ENCODE assay signal across 8 mouse cellular contexts in the genomic region with DNA sequence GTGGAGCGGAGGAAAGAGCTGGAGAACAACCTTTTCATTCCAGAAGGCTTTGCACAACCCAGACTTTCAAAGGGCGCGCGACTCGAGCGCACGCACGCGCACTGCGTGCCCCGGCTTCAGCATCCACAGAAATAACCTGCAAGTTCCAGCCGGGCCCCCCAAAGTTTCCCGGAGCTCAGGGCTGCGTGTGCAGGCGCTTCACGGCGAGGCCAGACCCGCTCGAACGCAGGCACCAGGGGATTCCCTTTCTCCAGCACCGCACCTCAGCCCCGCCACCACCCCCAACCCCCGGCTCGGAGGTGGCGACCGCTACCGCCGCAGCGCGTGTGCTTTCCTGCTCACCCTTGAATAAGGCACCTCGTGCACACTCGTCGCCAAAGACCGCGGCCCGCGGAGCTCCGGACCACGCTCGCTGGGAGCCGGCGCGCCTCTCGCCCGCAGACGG. TPM values are rescaled to one million over a fixed set of nuclear protein-coding genes. Genes with fewer than 3 reads are reported as not detected.
DNase-seq lines count a peak whose midpoint lies in the region; ATAC-seq and TF ChIP-seq lines count a peak whose summit lies in the region.

No protein-coding gene starts in this region.

- H3K9me3 ChIP-seq in embryonic facial prominence, embryonic 15.5 days (replicated peaks): no peaks in the 10 kb centered on the region
- H3K9me3 ChIP-seq in heart, embryonic 10.5 days: no peaks in the 10 kb centered on the region
- no peaks in the 10 kb centered on the region for H3K9me3 ChIP-seq in kidney, embryonic 15.5 days (replicated peaks)
- H3K9me3 ChIP-seq in liver, embryonic 11.5 days (ENCODE audit: control insufficient read depth, low read length): peaks cover 2% of the 10 kb centered on the region; the same call in 1 of the 2 replicates
- no peaks in the 10 kb centered on the region for H3K9me3 ChIP-seq in stomach, postnatal 0 days (ENCODE audit: control insufficient read depth, low read length)

- H3K36me3 ChIP-seq in embryonic facial prominence, embryonic 15.5 days: no peaks in the 10 kb centered on the region
- H3K36me3 ChIP-seq in heart, embryonic 10.5 days: peaks cover 11% of the 10 kb centered on the region; the same call in 1 of the 2 replicates
- peaks cover 9% of the 10 kb centered on the region; the same call in 1 of the 2 replicates for H3K36me3 ChIP-seq in kidney, embryonic 15.5 days
- peaks cover 3% of the 10 kb centered on the region; the same call in 1 of the 2 replicates for H3K36me3 ChIP-seq in liver, embryonic 11.5 days (ENCODE audit: control insufficient read depth, insufficient read depth, low read length)
- H3K36me3 ChIP-seq in stomach, postnatal 0 days (ENCODE audit: control insufficient read depth, insufficient read depth, low read length): no peaks in the 10 kb centered on the region

- no peak for TF ChIP-seq CTCF in bone marrow macrophage, adult 2 months (IDR thresholded peaks at IDR 0.05; ENCODE audit: low read depth, low read length)
- no peak for TF ChIP-seq CTCF in stomach, postnatal 0 days (IDR thresholded peaks at IDR 0.05; ENCODE audit: low read depth)

- H3K27ac ChIP-seq in bone marrow macrophage, adult 2 months (ENCODE audit: insufficient read depth, low read depth, low read length): peak overlapping the region; percentile 25
- H3K27ac ChIP-seq in embryonic facial prominence, embryonic 15.5 days (replicated peaks): peak overlapping the region; percentile 91
- H3K27ac ChIP-seq in heart, embryonic 10.5 days: peak overlapping the region; percentile 96
- peak overlapping the region; percentile 95 for H3K27ac ChIP-seq in kidney, embryonic 15.5 days
- peak overlapping the region; percentile 92 for H3K27ac ChIP-seq in liver, embryonic 11.5 days (ENCODE audit: low read depth, low read length)
- H3K27ac ChIP-seq in stomach, postnatal 0 days (replicated peaks): peak overlapping the region; percentile 74

- peak overlapping the region; percentile 63 for H3K4me2 ChIP-seq in embryonic facial prominence, embryonic 15.5 days (replicated peaks)
- H3K4me2 ChIP-seq in kidney, embryonic 15.5 days: peak overlapping the region; percentile 77
- H3K4me2 ChIP-seq in liver, embryonic 11.5 days: peak overlapping the region; percentile 68
- peak overlapping the region; percentile 95 for H3K4me2 ChIP-seq in stomach, postnatal 0 days (replicated peaks; ENCODE audit: low read depth)

- no peaks in the 10 kb centered on the region for H3K27me3 ChIP-seq in embryonic facial prominence, embryonic 15.5 days
- H3K27me3 ChIP-seq in heart, embryonic 10.5 days (ENCODE audit: insufficient read depth, poor library complexity, severe bottlenecking): no peaks in the 10 kb centered on the region
- H3K27me3 ChIP-seq in kidney, embryonic 15.5 days: no peaks in the 10 kb centered on the region
- H3K27me3 ChIP-seq in liver, embryonic 11.5 days (replicated peaks; ENCODE audit: control insufficient read depth, insufficient read depth, low read length): no peaks in the 10 kb centered on the region
- no peaks in the 10 kb centered on the region for H3K27me3 ChIP-seq in stomach, postnatal 0 days (ENCODE audit: control insufficient read depth, insufficient read depth, low read length)

- TF ChIP-seq POLR2A in bone marrow macrophage, adult 2 months (IDR thresholded peaks at IDR 0.05; ENCODE audit: borderline replicate concordance, low read depth, low read length): no peak

- H3K9ac ChIP-seq in embryonic facial prominence, embryonic 15.5 days: peak overlapping the region; percentile 59
- H3K9ac ChIP-seq in kidney, embryonic 15.5 days: peak overlapping the region; percentile 83
- peak overlapping the region; percentile 93 for H3K9ac ChIP-seq in liver, embryonic 11.5 days (ENCODE audit: low read depth, low read length)
- H3K9ac ChIP-seq in stomach, postnatal 0 days (ENCODE audit: low read length): peak overlapping the region; percentile 69

- peak overlapping the region; percentile 82 for H3K4me3 ChIP-seq in bone marrow macrophage, adult 2 months (ENCODE audit: insufficient read depth, low read length)
- H3K4me3 ChIP-seq in embryonic facial prominence, embryonic 15.5 days (replicated peaks): peak overlapping the region; percentile 92
- peak overlapping the region; percentile 92 for H3K4me3 ChIP-seq in heart, embryonic 10.5 days
- peak overlapping the region; percentile 75 for H3K4me3 ChIP-seq in kidney, embryonic 15.5 days (replicated peaks)
- H3K4me3 ChIP-seq in liver, embryonic 11.5 days (ENCODE audit: low read depth, low read length): peak overlapping the region; percentile 93
- H3K4me3 ChIP-seq in stomach, postnatal 0 days (ENCODE audit: low read depth, low read length): peak overlapping the region; percentile 95

- DNase-seq in CD4-positive helper T cell, adult 2 months (ENCODE audit: low read depth, low spot score): peak; percentile 80
- peak; percentile 86 for DNase-seq in heart, embryonic 10.5 days (ENCODE audit: low spot score)
- peak; percentile 64 for DNase-seq in liver, embryonic 11.5 days (ENCODE audit: low spot score)
- peak; percentile 79 for DNase-seq in naive thymus-derived CD4-positive, alpha-beta T cell, adult 2 months (ENCODE audit: low read depth)
- DNase-seq in stomach, postnatal 0 days (ENCODE audit: low spot score): peak; percentile 74

- ATAC-seq in embryonic facial prominence, embryonic 15.5 days (ENCODE audit: insufficient number of reproducible peaks, low FRiP score, low TSS enrichment, low read depth): peak; percentile 74
- ATAC-seq in kidney, embryonic 15.5 days (replicated peaks; ENCODE audit: low FRiP score): peak; percentile 82
- peak; percentile 66 for ATAC-seq in liver, embryonic 11.5 days (replicated peaks; ENCODE audit: low FRiP score)
- ATAC-seq in stomach, postnatal 0 days (ENCODE audit: low FRiP score, low TSS enrichment): peak; percentile 70

- WGBS in embryonic facial prominence, embryonic 15.5 days: 0% methylated on average over 46 of the region's 46 CpGs
- under 1% methylated on average over 46 of the region's 46 CpGs for WGBS in heart, embryonic 10.5 days
- under 1% methylated on average over 46 of the region's 46 CpGs for WGBS in kidney, embryonic 15.5 days
- WGBS in liver, embryonic 11.5 days: under 1% methylated on average over 46 of the region's 46 CpGs
- under 1% methylated on average over 46 of the region's 46 CpGs for WGBS in stomach, postnatal 0 days

- peaks cover 22% of the 10 kb centered on the region for H3K4me1 ChIP-seq in bone marrow macrophage, adult 2 months (ENCODE audit: control insufficient read depth, insufficient read depth, low read length)
- H3K4me1 ChIP-seq in embryonic facial prominence, embryonic 15.5 days: peaks cover 15% of the 10 kb centered on the region
- H3K4me1 ChIP-seq in heart, embryonic 10.5 days: peaks cover 9% of the 10 kb centered on the region; the same call in 1 of the 2 replicates
- H3K4me1 ChIP-seq in kidney, embryonic 15.5 days: peaks cover 8% of the 10 kb centered on the region
- H3K4me1 ChIP-seq in liver, embryonic 11.5 days (replicated peaks; ENCODE audit: control insufficient read depth, insufficient read depth, low read length): peaks cover 4% of the 10 kb centered on the region; the same call in 1 of the 2 replicates
- no peaks in the 10 kb centered on the region for H3K4me1 ChIP-seq in stomach, postnatal 0 days (replicated peaks; ENCODE audit: control insufficient read depth, insufficient read depth)

- no peak for TF ChIP-seq EP300 in stomach, postnatal 0 days (optimal IDR thresholded peaks at IDR 0.05)

RNA-seq across cellular contexts. Expression of a gene that starts 0.4 kb away (rescaled TPM):
- polyA plus RNA-seq in bone marrow macrophage, adult 2 months (2012; ENCODE audit: insufficient read depth, insufficient read length, missing spikeins): 1.1 and 1.5 TPM in 2 replicates
- 11.4 and 12.1 TPM in 2 replicates for polyA plus RNA-seq in embryonic facial prominence, embryonic 15.5 days (2015; fragmentation: Nextera tagmentation; extraction: Ambion mirVana)
- 12.7 and 20.0 TPM in 2 replicates for polyA plus RNA-seq in heart, embryonic 10.5 days (2016; fragmentation: Nextera tagmentation; extraction: Ambion mirVana)
- 18.5 and 21.5 TPM in 2 replicates for polyA plus RNA-seq in kidney, embryonic 15.5 days (2015; fragmentation: Nextera tagmentation; extraction: Ambion mirVana)
- polyA plus RNA-seq in liver, embryonic 11.5 days (2014; fragmentation: Nextera tagmentation; extraction: Ambion mirVana): 17.6 and 19.3 TPM in 2 replicates
- 3.3 and 3.5 TPM in 2 replicates for polyA plus RNA-seq in stomach, postnatal 0 days (2015; fragmentation: Nextera tagmentation; extraction: Ambion mirVana)

RNA-seq across cellular contexts. Expression of a gene that starts 38.2 kb away (rescaled TPM):
- polyA plus RNA-seq in bone marrow macrophage, adult 2 months (2012; ENCODE audit: insufficient read depth, insufficient read length, missing spikeins): 2.5 and 2.7 TPM in 2 replicates
- polyA plus RNA-seq in embryonic facial prominence, embryonic 15.5 days (2015; fragmentation: Nextera tagmentation; extraction: Ambion mirVana): 4.0 and 4.1 TPM in 2 replicates
- 6.8 and 8.1 TPM in 2 replicates for polyA plus RNA-seq in heart, embryonic 10.5 days (2016; fragmentation: Nextera tagmentation; extraction: Ambion mirVana)
- 5.8 TPM in 2 replicates for polyA plus RNA-seq in kidney, embryonic 15.5 days (2015; fragmentation: Nextera tagmentation; extraction: Ambion mirVana)
- polyA plus RNA-seq in liver, embryonic 11.5 days (2014; fragmentation: Nextera tagmentation; extraction: Ambion mirVana): 5.1 and 5.3 TPM in 2 replicates
- polyA plus RNA-seq in stomach, postnatal 0 days (2015; fragmentation: Nextera tagmentation; extraction: Ambion mirVana): 0.97 and 1.1 TPM in 2 replicates

RNA-seq across cellular contexts. Expression of a gene that starts 38.2 kb away (rescaled TPM):
- polyA plus RNA-seq in bone marrow macrophage, adult 2 months (2012; ENCODE audit: insufficient read depth, insufficient read length, missing spikeins): 43.0 and 44.3 TPM in 2 replicates
- polyA plus RNA-seq in embryonic facial prominence, embryonic 15.5 days (2015; fragmentation: Nextera tagmentation; extraction: Ambion mirVana): 86.8 and 87.6 TPM in 2 replicates
- 116 and 123 TPM in 2 replicates for polyA plus RNA-seq in heart, embryonic 10.5 days (2016; fragmentation: Nextera tagmentation; extraction: Ambion mirVana)
- polyA plus RNA-seq in kidney, embryonic 15.5 days (2015; fragmentation: Nextera tagmentation; extraction: Ambion mirVana): 116 and 118 TPM in 2 replicates
- polyA plus RNA-seq in liver, embryonic 11.5 days (2014; fragmentation: Nextera tagmentation; extraction: Ambion mirVana): 145 and 159 TPM in 2 replicates
- polyA plus RNA-seq in stomach, postnatal 0 days (2015; fragmentation: Nextera tagmentation; extraction: Ambion mirVana): 44.1 and 46.8 TPM in 2 replicates

RNA-seq across cellular contexts. Expression of a gene that starts 38.4 kb away (rescaled TPM):
- polyA plus RNA-seq in bone marrow macrophage, adult 2 months (2012; ENCODE audit: insufficient read depth, insufficient read length, missing spikeins): 0.97 and 1.1 TPM in 2 replicates
- 0.15 and 0.20 TPM in 2 replicates for polyA plus RNA-seq in embryonic facial prominence, embryonic 15.5 days (2015; fragmentation: Nextera tagmentation; extraction: Ambion mirVana)
- 0.05 and 0.20 TPM in 2 replicates for polyA plus RNA-seq in heart, embryonic 10.5 days (2016; fragmentation: Nextera tagmentation; extraction: Ambion mirVana)
- polyA plus RNA-seq in kidney, embryonic 15.5 days (2015; fragmentation: Nextera tagmentation; extraction: Ambion mirVana): 0.12 and 0.19 TPM in 2 replicates
- 0.15 and 0.16 TPM in 2 replicates for polyA plus RNA-seq in liver, embryonic 11.5 days (2014; fragmentation: Nextera tagmentation; extraction: Ambion mirVana)
- 0.21 and 0.28 TPM in 2 replicates for polyA plus RNA-seq in stomach, postnatal 0 days (2015; fragmentation: Nextera tagmentation; extraction: Ambion mirVana)

RNA-seq across cellular contexts. Expression of a gene that starts 50.5 kb away (rescaled TPM):
- 136 and 140 TPM in 2 replicates for polyA plus RNA-seq in bone marrow macrophage, adult 2 months (2012; ENCODE audit: insufficient read depth, insufficient read length, missing spikeins)
- polyA plus RNA-seq in embryonic facial prominence, embryonic 15.5 days (2015; fragmentation: Nextera tagmentation; extraction: Ambion mirVana): 7.7 and 9.4 TPM in 2 replicates
- polyA plus RNA-seq in heart, embryonic 10.5 days (2016; fragmentation: Nextera tagmentation; extraction: Ambion mirVana): 6.3 and 6.7 TPM in 2 replicates
- polyA plus RNA-seq in kidney, embryonic 15.5 days (2015; fragmentation: Nextera tagmentation; extraction: Ambion mirVana): 6.5 and 6.9 TPM in 2 replicates
- polyA plus RNA-seq in liver, embryonic 11.5 days (2014; fragmentation: Nextera tagmentation; extraction: Ambion mirVana): 10.6 TPM in 2 replicates
- 2.8 and 3.4 TPM in 2 replicates for polyA plus RNA-seq in stomach, postnatal 0 days (2015; fragmentation: Nextera tagmentation; extraction: Ambion mirVana)

Comparison
In these comparisons a context has a peak if more than half of its experiments do, and no peak if none do; other contexts are left out.
1. Peak in every context shown above with its lines: DNase-seq, ATAC-seq, H3K4me3 ChIP-seq and H3K27ac ChIP-seq.
2. H3K27ac ChIP-seq: peak in every context shown above with its lines; median percentile 96 in heart, embryonic 10.5 days; 95 in kidney, embryonic 15.5 days; 92 in liver, embryonic 11.5 days; 91 in embryonic facial prominence, embryonic 15.5 days; 74 in stomach, postnatal 0 days; 25 in bone marrow macrophage, adult 2 months.